Mouse (Mus musculus) CH12.LX (cell line): ENCODE measurements at regions not wholly inside any gene's neighbourhood (a gene's known extent, or its start where the extent isn't known, plus 50 kb on each side); places are given as distances from the start of the nearest gene placed in this dataset.

Source experiments
- DNase-seq: peaks from one replicate; pipeline ENCODE4 v3.0.0-alpha.2; 2013; ENCODE audit errors: extremely low read depth
- H3K27ac ChIP-seq: 2 replicates; pipeline ENCODE4 v1.5.1; 2012; ENCODE audit warnings: low read depth, mild to moderate bottlenecking, control low read depth, moderate library complexity; ENCODE audit not compliant: insufficient read depth
- H3K27me3 ChIP-seq: replicated peaks from 2 replicates; pipeline ENCODE3; 2012; ENCODE audit warnings: inconsistent platforms
- H3K36me3 ChIP-seq, 2 experiments: replicated peaks in 1 of 2; 2 replicates each; pipeline versions ENCODE3 to v1.6.1; 2012; ENCODE audit warnings: inconsistent platforms in 1 of 2, low read length in 1 of 2, mild to moderate bottlenecking in 1 of 2, mixed read lengths in 1 of 2, moderate library complexity in 1 of 2; ENCODE audit not compliant: control insufficient read depth in 1 of 2, insufficient read depth in 1 of 2
- H3K4me1 ChIP-seq, 2 experiments: 2 replicates each; pipeline ENCODE4 v1.6.1; 2012; ENCODE audit warnings: inconsistent platforms in 1 of 2, moderate library complexity in 1 of 2; ENCODE audit not compliant: insufficient read depth in 2 of 2, control insufficient read depth in 1 of 2
- H3K4me2 ChIP-seq: 2 replicates; pipeline ENCODE4 v1.6.1; 2012; ENCODE audit warnings: low read depth, mild to moderate bottlenecking, control low read depth; ENCODE audit not compliant: poor library complexity, insufficient read depth, severe bottlenecking
- H3K4me3 ChIP-seq, 3 experiments: fragments of 150-350 bp in 1 of 3; sonication (generic) in 1 of 3; replicated peaks in 1 of 3; 2 replicates each; pipeline versions ENCODE3 to v1.5.1; 2011 to 2012; ENCODE audit warnings: low read depth in 2 of 3, low read length in 2 of 3, mild to moderate bottlenecking in 2 of 3, moderate library complexity in 2 of 3, control low read depth in 1 of 3, improper control_type of control experiment in 1 of 3, inconsistent platforms in 1 of 3, mixed read lengths in 1 of 3; ENCODE audit not compliant: poor library complexity in 1 of 3
- H3K79me2 ChIP-seq: replicated peaks from 2 replicates; pipeline ENCODE4 v1.6.1; 2012; ENCODE audit warnings: mild to moderate bottlenecking, moderate library complexity; ENCODE audit not compliant: control insufficient read depth, poor library complexity, insufficient read depth, severe bottlenecking; ENCODE audit errors: extremely low read depth
- H3K9ac ChIP-seq: 2 replicates; pipeline ENCODE4 v1.6.1; 2012; ENCODE audit warnings: low read depth, mild to moderate bottlenecking, control low read depth, moderate library complexity; ENCODE audit not compliant: insufficient read depth
- H3K9me3 ChIP-seq: replicated peaks from 2 replicates; pipeline ENCODE3; 2012; ENCODE audit warnings: low read length, inconsistent platforms, mixed read lengths
- CHD1 ChIP-seq: IDR thresholded peaks from 2 replicates; pipeline ENCODE4 v1.6.1; 2012; ENCODE audit warnings: low read depth, low read length, improper control_type of control experiment, inconsistent platforms
- CHD2 ChIP-seq: IDR thresholded peaks from 2 replicates; pipeline ENCODE4 v1.6.1; 2011; ENCODE audit warnings: low read length, improper control_type of control experiment
- E2F4 ChIP-seq: IDR thresholded peaks from 2 replicates; pipeline ENCODE4 v1.6.1; 2011; ENCODE audit warnings: low read depth, low read length, improper control_type of control experiment; ENCODE audit not compliant: insufficient replicate concordance
- ETS1 ChIP-seq: conservative IDR thresholded peaks from 2 replicates; pipeline ENCODE4 v1.6.1; 2012; ENCODE audit warnings: low read depth, mild to moderate bottlenecking, inconsistent platforms, low read length, improper control_type of control experiment, moderate library complexity
- HCFC1 ChIP-seq: IDR thresholded peaks from 2 replicates; pipeline ENCODE4 v1.6.1; 2012; ENCODE audit warnings: low read depth, mild to moderate bottlenecking, inconsistent platforms, low read length, improper control_type of control experiment
- JUND ChIP-seq: conservative IDR thresholded peaks from 2 replicates; pipeline ENCODE4 v1.6.1; 2011; ENCODE audit warnings: low read depth, low read length, improper control_type of control experiment
- KAT2A ChIP-seq: IDR thresholded peaks from 2 replicates; pipeline ENCODE4 v1.6.1; 2012; ENCODE audit warnings: low read length, improper control_type of control experiment, inconsistent platforms; ENCODE audit not compliant: insufficient replicate concordance
- MEF2A ChIP-seq: IDR thresholded peaks from 2 replicates; pipeline ENCODE4 v1.6.1; 2014; ENCODE audit warnings: low read depth, mild to moderate bottlenecking, inconsistent platforms, low read length, improper control_type of control experiment, borderline replicate concordance
- MYC ChIP-seq: IDR thresholded peaks from 2 replicates; pipeline ENCODE4 v1.6.1; 2011; ENCODE audit warnings: low read depth, mild to moderate bottlenecking, improper control_type of control experiment, low read length
- POLR2A ChIP-seq: IDR thresholded peaks from 2 replicates; pipeline ENCODE4 v1.6.1; 2011; ENCODE audit warnings: low read depth, mild to moderate bottlenecking, improper control_type of control experiment, low read length
- POLR2AphosphoS2 ChIP-seq: IDR thresholded peaks from 2 replicates; pipeline ENCODE4 v1.6.1; 2011; ENCODE audit warnings: low read depth, low read length, improper control_type of control experiment
- RAD21 ChIP-seq: IDR thresholded peaks from 2 replicates; pipeline ENCODE4 v1.6.1; 2011; ENCODE audit warnings: low read depth, mild to moderate bottlenecking, low read length, improper control_type of control experiment, moderate library complexity
- RCOR1 ChIP-seq: conservative IDR thresholded peaks from 2 replicates; pipeline ENCODE4 v1.6.1; 2012; ENCODE audit warnings: low read depth, mild to moderate bottlenecking, inconsistent platforms, low read length, improper control_type of control experiment
- SIN3A ChIP-seq: IDR thresholded peaks from 2 replicates; pipeline ENCODE4 v1.6.1; 2012; ENCODE audit warnings: low read length, improper control_type of control experiment, inconsistent platforms
- SMC3 ChIP-seq: IDR thresholded peaks from 2 replicates; pipeline ENCODE4 v1.6.1; 2011; ENCODE audit warnings: low read depth, low read length, improper control_type of control experiment
- USF1 ChIP-seq: IDR thresholded peaks from 2 replicates; pipeline ENCODE4 v1.6.1; 2014; ENCODE audit warnings: low read depth, mild to moderate bottlenecking, inconsistent platforms, low read length, improper control_type of control experiment
- ZMIZ1 ChIP-seq: IDR thresholded peaks from 2 replicates; pipeline ENCODE4 v1.6.1; 2012; ENCODE audit warnings: low read depth, mild to moderate bottlenecking, inconsistent platforms, low read length, improper control_type of control experiment
- ZNF384 ChIP-seq: IDR thresholded peaks from 2 replicates; pipeline ENCODE4 v1.6.1; 2012; ENCODE audit warnings: low read depth, low read length, improper control_type of control experiment, inconsistent platforms
- dilution Hi-C: fragments of 300-500 bp; cut with MboI; formaldehyde crosslinking; loops from 2 replicates; pipeline ENCODE4 v1.14.3; 2020; ENCODE audit warnings: low sequenced_read_pairs; ENCODE audit not compliant: extremely low pct_unique_long_range_greater_than_20kb, extremely low pct_ligation_motif_present
- in situ Hi-C: fragments of 300-500 bp; cut with MboI; formaldehyde crosslinking; loops from 3 replicates; pipeline ENCODE4 v1.14.3; 2019; ENCODE audit warnings: low sequenced_read_pairs, low pct_ligation_motif_present, low pct_unique_long_range_greater_than_20kb, mixed read lengths

DNA sequence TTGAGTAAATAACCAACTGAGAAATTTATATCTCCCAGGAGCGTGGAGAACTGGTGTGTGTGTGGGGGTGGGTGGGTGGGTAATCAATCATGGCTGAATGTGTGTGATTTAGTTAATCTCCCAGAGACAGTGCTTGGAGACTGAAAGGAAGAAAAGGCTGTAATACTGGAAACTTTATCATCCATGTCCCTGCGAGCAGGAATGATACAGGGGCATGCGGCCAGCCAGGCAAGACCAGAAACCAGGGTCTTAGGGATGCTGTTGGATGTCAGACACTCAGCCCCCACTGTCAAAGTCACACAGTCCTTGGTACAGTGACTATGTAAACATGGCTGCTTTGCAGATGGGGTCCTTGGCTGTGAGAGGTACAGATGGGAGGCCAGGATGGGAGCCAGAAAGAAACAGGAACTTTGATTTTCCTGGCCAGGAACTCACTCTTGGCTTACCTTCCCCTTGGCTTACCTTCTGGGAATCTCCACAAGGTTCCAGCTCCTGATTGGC, 244.3 kb upstream of the Dpp6 start:
- dilution Hi-C loops: no loop called here
- Histone ChIP-seq H3K9me3 (peaks cover 69% of the 10 kb centered on the region), H3K9ac (no peak overlapping the region), H3K27ac (no peak overlapping the region), H3K4me2 (no peak overlapping the region), H3K79me2 (no peaks in the 10 kb centered on the region), H3K4me3 (no peak overlapping the region), H3K27me3 (no peaks in the 10 kb centered on the region), H3K4me1 (no peaks in the 10 kb centered on the region), H3K36me3 (no peaks in the 10 kb centered on the region)
- DNase-seq: no peak
- in situ Hi-C loops: no loop called here
- no peak for TF ChIP-seq MYC
- TF ChIP-seq SIN3A: no peak
- TF ChIP-seq RAD21: no peak
- TF ChIP-seq POLR2A: no peak
- TF ChIP-seq SMC3: no peak
- TF ChIP-seq KAT2A: no peak
- TF ChIP-seq RCOR1: no peak
- TF ChIP-seq ETS1: no peak
- TF ChIP-seq USF1: no peak
- no peak for TF ChIP-seq POLR2AphosphoS2
- no peak for TF ChIP-seq ZMIZ1
- TF ChIP-seq HCFC1: no peak
- no peak for TF ChIP-seq ZNF384

DNA sequence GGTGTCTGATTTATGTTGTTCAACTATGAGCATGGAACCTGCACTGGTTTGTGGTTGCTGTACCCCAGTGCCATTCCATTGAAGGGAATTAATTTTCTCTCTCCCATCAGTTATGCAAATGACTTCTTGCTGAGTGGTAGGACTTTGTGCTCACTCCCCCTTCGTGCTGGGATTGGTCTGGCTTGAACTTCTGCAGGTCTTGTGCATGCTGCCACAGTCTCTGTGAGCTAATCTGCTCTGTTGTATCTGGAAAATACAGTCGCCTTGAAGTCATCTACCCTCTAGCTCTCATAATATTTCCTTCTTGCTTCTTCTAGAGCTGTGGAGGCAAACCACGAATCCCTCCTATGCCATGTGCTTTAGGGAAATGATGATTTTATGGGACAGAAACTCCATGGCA, 243.6 kb upstream of the Dpp6 start:
- H3K9me3 ChIP-seq: peaks cover 67% of the 10 kb centered on the region
- no peak overlapping the region for H3K27ac ChIP-seq
- H3K36me3 ChIP-seq: no peaks in the 10 kb centered on the region
- TF ChIP-seq CHD1 (no peak), CHD2 (no peak), ZNF384 (no peak), RAD21 (no peak), SMC3 (no peak), MEF2A (no peak), MYC (no peak), RCOR1 (no peak), E2F4 (no peak), USF1 (no peak), SIN3A (no peak), JUND (no peak), ETS1 (no peak), HCFC1 (no peak)
- no peaks in the 10 kb centered on the region for H3K4me1 ChIP-seq
- H3K4me2 ChIP-seq: no peak overlapping the region
- no peak for DNase-seq
- in situ Hi-C loops: no loop called here
- no peak overlapping the region for H3K9ac ChIP-seq
- dilution Hi-C loops: no loop called here
- H3K27me3 ChIP-seq: no peaks in the 10 kb centered on the region
- H3K79me2 ChIP-seq: no peaks in the 10 kb centered on the region
- H3K4me3 ChIP-seq: no peak overlapping the region
